Mouse (Mus musculus) cerebellum, adult 2 months (tissue): ENCODE measurements around the gene Coro6.

Experiments
- CTCF ChIP-seq: fragments of 200-500 bp; IDR thresholded peaks from 2 replicates; pipeline ENCODE4 v1.5.1; 2011; ENCODE audit warnings: low read depth, mild to moderate bottlenecking, control low read depth, low read length, moderate library complexity, borderline replicate concordance; ENCODE audit not compliant: insufficient read depth
- POLR2A ChIP-seq: fragments of 200-500 bp; IDR thresholded peaks from 2 replicates; pipeline ENCODE4 v1.6.1; 2011; ENCODE audit warnings: low read length, control low read depth, borderline replicate concordance; ENCODE audit not compliant: insufficient read depth

GRCm38 (mm10) chr11:77455770-77456510 is 6.3 kb upstream of the Coro6 start:
- no peak for TF ChIP-seq CTCF
- TF ChIP-seq POLR2A, result no peak
